Mouse (Mus musculus) kidney, postnatal 25 days (tissue): ENCODE measurements around the gene Zg16.
A peak's percentile ranks its signal among the peaks of the same experiment; 100 is the strongest.

Source experiments
- DNase-seq, 2 experiments: peaks; one replicate each; pipeline ENCODE4 v3.0.0; 2021; ENCODE audit warnings: mixed read lengths in 2 of 2

Gene Zg16

GRCm38 (mm10) chr7:127020031-127020430 is 67.1 kb downstream of the Zg16 start:
- DNase-seq, result no peak

DNA sequence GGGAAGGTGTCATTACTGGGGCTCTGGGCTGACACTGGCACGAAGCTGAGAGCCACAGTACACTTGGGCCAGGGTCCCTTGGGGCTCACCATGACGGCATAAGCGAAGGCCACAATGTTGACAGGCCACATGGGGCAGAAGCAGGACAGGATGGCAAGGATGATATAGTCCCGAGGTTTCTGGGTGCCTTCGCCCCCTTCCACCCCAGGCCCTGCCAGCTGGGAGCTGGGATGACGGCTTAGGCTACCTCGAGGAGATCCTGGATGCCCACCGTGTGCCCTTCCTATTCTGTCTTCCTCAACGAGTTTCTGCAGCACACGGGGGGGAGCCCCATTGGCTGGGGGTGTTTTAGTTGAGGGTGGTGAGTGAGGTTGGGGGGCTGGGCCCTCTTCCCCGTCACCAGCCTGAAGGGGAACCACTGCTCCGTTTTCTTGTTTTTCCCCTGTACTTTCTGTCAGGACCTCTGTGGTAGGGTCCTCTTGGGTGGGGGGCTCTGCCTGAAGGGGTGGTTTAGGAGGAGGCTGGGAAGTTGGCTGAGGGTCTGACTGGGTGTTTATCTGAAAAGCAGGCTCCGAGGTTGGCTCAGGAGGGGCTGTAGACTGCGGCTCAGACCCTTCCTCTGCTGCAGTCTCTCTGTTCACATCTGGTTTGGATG is 67.7 kb downstream of the Zg16 start:
- DNase-seq, result no peak

DNA sequence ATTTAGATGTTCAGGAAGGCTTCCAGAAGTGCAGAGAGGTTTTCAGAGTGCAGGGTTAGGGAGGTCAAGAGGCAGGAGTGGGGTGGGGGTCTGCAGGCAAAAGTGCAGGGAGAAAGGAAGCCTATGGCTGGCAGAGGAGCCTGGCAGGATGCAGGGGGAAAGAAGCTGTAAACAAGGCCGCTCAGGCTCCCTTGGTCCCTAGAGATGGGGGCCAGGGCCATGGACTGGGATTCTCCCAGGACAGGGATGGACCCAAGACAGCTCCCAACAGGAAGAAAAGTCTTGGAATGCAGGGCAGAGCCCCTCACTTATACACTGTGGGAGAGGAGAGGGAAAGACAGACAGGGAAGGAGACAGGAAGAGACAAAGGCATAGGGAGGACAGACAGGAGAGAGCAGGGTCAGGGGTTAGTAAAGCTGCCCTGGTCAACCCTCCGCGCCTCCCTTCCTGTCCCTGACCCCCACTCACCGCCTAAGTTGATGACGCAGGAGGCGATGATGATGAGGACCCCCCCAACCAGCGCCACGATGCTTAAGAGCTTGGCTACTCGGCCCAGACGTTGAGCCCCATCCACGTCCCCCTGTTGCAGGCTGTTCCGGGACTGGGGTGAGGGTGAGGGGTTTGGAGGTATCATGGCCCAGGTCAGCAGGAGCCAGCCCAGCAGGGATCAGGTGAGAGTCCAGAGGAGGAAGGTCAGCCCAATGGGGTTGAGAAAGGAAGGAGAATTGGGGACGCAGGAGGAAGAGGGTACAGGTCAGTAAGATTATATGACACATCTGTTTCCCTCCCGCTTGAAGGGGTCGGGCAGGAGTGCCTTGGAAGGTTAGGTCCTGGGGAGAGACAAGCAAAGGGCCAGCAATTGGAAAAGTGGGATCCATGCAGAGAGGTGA is 68.5 kb downstream of the Zg16 start:
- DNase-seq, result no peak

- DNase-seq, result no peak
Observed at GRCm38 (mm10) chr7:127017950-127018345, 69.2 kb downstream of the Zg16 start.

DNA sequence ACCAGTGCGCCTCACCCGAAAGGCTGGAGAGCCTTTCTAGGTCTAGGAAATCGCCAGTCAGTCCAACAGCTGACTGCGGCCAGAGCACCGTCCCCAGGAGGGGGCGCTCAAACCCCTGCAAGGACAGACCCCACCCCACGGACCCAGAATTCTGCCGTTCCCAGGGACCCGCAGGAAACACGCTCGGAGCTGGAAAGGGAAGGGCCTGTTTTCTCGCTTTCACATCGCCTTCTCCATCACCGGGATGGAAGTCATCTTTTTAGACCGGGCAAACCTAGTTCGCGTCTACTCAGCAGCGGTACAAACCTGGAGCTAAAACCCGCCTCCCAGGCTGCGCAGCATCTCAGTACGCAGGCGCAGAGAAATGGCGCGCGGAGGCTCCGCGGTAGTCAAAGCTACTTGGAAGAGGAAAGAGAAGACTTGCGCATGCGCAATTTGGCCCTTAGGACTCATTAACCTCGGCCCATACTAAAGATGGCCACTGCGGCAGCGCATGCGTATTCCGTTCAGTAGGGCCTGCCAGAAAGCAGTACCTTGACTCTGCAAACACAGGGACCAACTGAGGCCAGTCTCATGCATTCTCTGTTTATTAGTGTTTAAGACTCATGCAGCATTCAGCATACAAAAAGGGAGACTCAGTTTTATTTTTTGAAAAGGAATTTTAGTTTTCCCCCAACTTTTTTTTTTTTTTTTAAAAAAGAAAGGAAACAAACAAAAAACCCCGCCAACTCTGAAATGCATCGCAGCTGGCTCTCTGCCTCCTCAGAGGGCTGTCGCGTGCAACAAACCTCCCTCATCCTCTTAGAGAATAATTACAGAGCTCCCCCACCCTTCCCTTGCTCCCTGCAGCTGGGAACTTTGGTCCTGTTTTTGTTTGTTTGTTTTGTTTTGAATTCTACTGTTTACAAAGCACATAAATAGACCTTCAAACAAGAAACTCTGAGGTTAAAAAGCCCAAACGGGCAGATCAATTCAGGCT is 69.9 kb downstream of the Zg16 start, which contains the start of gene Pagr1a:
Gene Pagr1a (minus strand): TSS at position 382 of the 979 bp plus-strand sequence.
- DNase-seq, result peak; percentile 99

GRCm38 (mm10) chr7:127016486-127016938 is 70.6 kb downstream of the Zg16 start:
- DNase-seq, result peak; percentile 67 to 83

DNA sequence TGATC is 70.8 kb downstream of the Zg16 start, which contains the start of gene Pagr1b:
Gene Pagr1b (minus strand): TSS at position 4 of the 5 bp plus-strand sequence.
- DNase-seq, result no peak

GRCm38 (mm10) chr7:127016081-127016480 is 71.0 kb downstream of the Zg16 start:
- DNase-seq, result peak; percentile 68 to 87

- no peak for DNase-seq
Observed at GRCm38 (mm10) chr7:127014993-127015392, 72.1 kb downstream of the Zg16 start.

- DNase-seq, result peak; percentile 86 to 90
Observed at GRCm38 (mm10) chr7:127014320-127014719, 72.8 kb downstream of the Zg16 start, which contains the start of gene Mvp. Gene Mvp (minus strand): TSS chr7:127014621.

DNA sequence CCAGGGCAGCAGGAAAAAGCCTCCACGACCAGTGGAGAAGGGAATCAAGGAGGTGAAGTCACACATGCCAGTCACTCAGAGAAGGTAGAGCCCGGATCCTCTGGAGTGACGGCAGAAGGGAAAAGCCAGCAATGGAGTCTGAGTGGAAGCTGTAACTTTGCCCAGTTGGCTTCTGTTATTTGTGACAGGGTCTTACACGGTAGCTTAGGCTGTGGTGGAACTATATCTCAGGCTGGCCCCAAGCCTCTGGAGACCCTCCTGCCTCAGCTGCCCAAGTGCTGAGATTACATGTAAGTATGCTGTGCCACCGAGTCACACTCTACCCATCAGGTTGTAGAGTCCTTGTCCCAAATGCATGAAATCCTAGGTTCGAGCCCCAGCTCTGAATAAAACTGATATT is 73.7 kb downstream of the Zg16 start:
- DNase-seq, result no peak

GRCm38 (mm10) chr7:127012845-127013244 is 74.3 kb downstream of the Zg16 start:
- no peak for DNase-seq

DNA sequence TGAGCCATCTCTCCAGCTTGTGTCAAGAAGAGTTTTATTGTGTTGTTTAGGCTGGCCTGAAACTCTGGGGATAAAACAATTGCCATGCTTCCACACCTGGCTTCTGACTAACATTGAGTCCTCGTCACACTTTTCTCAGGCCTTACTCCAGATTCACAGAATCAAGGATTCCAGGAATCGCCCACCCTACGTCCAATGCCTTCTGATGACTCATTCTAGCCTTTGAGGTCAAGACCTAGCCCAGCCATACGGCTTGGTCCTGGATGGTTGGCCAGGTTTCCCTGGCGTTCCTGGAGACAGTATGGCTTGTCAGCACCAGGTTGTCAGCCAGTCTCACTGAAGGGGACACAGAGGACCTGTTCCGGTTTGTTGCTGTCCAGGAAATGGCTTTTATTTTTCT is 74.8 kb downstream of the Zg16 start:
- no peak for DNase-seq

DNA sequence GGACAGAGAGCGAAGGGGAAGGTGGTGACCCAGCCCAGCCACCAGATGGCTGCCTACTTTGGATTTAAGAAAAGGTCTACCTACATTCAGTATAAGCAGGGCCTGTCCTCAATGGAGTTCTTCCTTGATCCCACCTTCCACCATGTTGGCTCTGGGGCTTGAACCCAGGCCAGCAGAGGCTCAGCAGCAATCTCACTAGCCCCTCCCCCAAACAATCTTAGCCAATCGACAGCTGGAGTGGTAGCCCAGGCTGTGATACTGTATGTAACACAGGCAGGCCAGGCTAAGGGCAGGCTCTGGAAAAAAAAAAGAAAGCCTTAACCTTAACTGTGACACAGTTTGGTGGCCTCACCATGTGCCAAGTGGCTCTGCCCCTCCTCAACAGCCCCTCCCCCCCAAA is 75.4 kb downstream of the Zg16 start:
- DNase-seq, result no peak

- no peak for DNase-seq
Observed at GRCm38 (mm10) chr7:127011051-127011450, 76.1 kb downstream of the Zg16 start.

- no peak for DNase-seq
Observed at GRCm38 (mm10) chr7:127009307-127010085, 77.6 kb downstream of the Zg16 start.

DNA sequence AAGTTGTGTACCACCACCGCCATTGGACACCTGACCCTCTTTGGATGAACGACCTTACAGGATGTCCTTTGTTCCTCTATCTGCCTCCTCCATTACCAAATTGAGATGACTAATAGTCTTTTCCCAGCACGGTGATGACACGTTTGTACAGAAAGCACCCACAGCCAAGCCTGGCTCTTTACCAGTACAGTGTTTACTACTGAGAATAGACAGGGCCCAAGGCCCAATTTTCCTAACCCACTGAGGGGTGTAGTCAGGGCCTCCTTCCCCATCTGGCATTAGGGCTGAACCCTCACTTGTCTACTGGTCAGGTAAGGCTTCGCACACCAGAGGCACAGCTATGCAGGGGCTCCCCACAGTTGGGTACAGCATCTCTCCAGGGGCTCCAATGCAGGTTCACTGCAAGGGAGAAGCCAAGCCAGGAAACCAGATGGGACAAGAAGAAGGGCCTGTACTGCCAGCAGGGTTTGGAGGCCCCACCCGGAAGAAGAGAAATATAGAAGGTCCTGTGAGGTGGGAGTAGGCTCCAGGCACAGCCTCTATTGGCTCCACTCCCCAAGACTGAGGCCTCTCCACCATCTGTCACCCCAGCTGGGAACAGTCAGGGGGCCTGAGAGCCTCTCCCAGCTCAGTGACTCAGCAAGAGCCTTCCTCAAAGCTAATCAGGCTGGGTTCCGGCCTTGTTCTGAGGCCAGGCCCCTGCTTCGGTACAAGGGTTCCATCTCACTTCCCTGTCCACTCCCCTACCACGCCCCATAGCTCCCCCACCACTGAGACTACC is 78.7 kb downstream of the Zg16 start:
- DNase-seq, result peak; percentile 38 to 75

DNA sequence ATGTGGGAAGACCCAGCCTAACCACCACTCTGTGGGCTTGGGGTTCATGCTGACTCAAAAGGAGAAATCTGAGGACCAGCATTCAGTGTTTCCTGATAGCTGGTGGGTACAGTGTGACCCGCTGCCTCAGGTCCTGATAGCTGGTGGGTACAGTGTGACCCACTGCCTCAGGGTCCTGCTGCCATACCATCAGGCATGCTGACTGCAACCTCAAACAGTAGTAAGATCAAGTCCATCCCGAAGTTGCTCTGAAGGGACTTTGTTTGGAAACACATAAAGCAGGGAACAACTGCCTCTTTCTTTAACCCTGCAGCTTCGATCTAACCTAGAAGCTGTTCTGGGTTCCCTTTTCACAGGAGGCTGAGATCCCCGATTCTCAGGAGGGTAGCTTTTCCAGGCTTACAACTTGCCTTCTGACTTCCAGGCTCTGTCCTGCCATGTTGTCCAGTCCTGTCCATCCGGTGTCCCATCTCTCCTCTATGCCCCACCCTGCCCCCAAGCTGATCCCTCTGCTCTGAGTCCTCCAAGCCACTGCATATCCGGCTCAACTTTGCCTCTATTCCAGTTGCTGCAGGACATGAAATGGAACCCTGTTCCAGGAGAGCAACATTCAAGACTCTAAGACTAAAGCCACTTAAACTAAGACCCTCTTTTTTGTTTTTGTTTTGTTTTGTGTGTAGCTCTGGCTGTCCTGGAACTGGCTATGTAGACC is 79.7 kb downstream of the Zg16 start:
- no peak for DNase-seq

DNA sequence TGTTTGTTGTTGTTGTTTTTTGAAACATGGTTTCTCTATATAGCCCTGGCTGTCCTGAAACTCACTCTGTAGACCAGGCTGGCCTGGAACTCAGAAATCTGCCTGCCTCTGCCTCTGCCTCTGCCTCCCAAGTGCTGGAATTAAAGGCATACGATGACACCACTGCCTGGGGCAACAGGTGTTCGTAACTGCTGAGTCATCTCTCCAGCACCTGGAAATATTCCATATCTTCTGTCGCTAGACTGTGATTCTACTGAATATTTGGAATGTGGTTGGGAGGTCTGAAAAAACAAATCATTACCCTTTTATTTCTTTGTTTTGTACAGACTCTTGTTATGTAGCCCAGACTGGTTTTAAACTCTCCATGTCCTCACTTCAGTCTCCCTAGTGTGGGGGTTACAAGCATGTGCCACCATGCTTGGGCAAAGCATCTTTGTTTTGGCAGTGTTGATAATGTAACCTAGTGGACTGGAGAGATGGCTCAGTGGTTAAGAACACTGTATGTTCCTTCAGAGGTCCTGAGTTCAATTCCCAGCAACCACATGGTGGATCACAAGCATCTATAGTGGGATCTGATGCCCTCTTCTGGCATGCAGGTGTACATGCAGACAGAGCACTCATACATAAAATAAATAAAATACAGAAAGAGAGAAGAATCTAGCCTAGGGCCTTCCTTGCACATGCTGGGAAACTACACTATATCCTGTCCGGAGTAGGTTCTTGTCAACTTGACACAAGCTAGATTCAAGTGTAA is 82.8 kb downstream of the Zg16 start:
- DNase-seq, result no peak

- no peak for DNase-seq
Observed at GRCm38 (mm10) chr7:127003620-127004019, 83.5 kb downstream of the Zg16 start.
